Mouse (Mus musculus): ENCODE results near the gene F5. TPM values are rescaled to one million over a fixed set of nuclear protein-coding genes. Genes with fewer than 3 reads are reported as not detected.
"Not testable (repeated sequence)": the region's sequence is repeated elsewhere in the genome, so short reads cannot be mapped to it uniquely, and the experiment has no call there.

Gene F5
- polyA plus RNA-seq, 1 experiment from 2014 or later = 6.2 TPM

DNA sequence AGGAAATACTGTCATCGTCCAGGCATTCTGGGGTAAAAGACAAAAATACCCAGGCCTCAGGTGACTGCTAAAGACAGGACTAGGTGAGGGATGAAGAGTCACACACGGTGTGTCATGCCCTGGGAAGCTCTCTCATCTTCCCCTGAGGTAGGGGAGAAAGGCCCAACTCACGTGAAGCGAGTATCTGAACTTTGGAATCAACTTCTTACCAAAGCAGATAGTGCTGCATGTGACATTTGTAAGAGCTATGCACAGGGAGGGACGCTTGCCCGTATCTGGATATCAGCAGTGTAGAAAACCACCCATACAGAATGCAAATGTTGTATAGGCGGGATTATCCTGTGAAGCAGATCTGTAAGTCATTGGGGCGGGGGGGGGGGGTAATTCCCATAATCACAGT lies 61.0 kb downstream of the F5 start:
- Histone ChIP-seq H3K27ac (no peak overlapping the region), H3K4me1 (0 out of 2 replicates have a peak, but pooled peaks cover 6% of the 10 kb centered on the region), H3K36me3 (no peaks in the 10 kb centered on the region), H3K27me3 (replicated peaks) (no peaks in the 10 kb centered on the region), H3K4me2 (no peak overlapping the region), H3K9ac (no peak overlapping the region), H3K4me3 (no peak overlapping the region), H3K9me3 (replicated peaks) (no peaks in the 10 kb centered on the region)
- no peak for ATAC-seq
- WGBS (ENCODE audit: insufficient replicate concordance) = 60% methylated on average over 8 of the region's 8 CpGs

DNA sequence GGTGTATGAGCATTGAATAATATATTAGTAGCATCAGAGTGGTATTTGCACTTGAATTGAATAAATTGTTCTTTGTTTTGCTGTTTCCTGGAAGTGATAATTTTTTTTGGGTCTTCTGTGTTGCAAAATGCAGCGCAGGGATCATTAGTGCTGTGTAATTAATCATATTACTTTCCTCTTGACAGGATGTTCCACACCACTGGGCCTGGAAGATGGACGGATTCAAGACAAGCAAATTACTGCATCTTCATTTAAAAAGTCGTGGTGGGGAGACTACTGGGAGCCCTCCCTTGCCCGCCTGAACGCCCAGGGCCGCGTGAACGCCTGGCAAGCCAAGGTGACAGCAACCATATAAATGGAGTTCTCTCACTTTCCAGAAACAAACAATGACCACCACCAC lies 62.6 kb downstream of the F5 start:
- H3K4me3 ChIP-seq = no peak overlapping the region
- 62% methylated on average over 8 of the region's 8 CpGs for WGBS (ENCODE audit: insufficient replicate concordance)
- H3K27ac ChIP-seq = no peak overlapping the region
- no peaks in the 10 kb centered on the region for H3K27me3 ChIP-seq (replicated peaks)
- peaks cover 10% of the 10 kb centered on the region; the same call in 1 of the 2 replicates for H3K4me1 ChIP-seq
- no peaks in the 10 kb centered on the region for H3K36me3 ChIP-seq
- H3K4me2 ChIP-seq = no peak overlapping the region
- no peak for ATAC-seq
- H3K9me3 ChIP-seq (replicated peaks) = no peaks in the 10 kb centered on the region
- no peak overlapping the region for H3K9ac ChIP-seq

DNA sequence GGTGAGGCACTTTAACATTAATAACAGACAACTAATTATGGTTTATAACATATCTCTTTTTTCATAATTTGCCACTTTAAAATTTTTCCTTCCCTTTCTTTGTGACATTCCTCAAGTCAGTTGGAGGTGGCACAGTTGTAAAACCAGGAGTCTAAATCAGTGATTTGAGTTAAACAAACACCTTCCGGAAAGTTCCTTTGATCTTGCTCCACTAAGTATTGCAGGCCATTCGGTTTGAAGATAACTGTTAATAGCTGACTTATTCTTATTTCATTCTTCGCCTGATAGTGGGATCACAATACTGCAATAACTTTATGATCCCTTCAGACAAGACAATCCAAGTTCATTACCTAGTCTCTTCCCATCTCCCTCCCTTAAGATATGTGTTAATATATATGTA lies 63.5 kb downstream of the F5 start:
- Histone ChIP-seq H3K27ac (no peak overlapping the region), H3K4me3 (no peak overlapping the region), H3K36me3 (no peaks in the 10 kb centered on the region), H3K4me2 (no peak overlapping the region), H3K9ac (no peak overlapping the region), H3K9me3 (replicated peaks) (no peaks in the 10 kb centered on the region), H3K27me3 (replicated peaks) (no peaks in the 10 kb centered on the region), H3K4me1 (peaks cover 10% of the 10 kb centered on the region; the same call in 1 of the 2 replicates)
- 64% methylated on average over 3 of the region's 3 CpGs for WGBS (ENCODE audit: insufficient replicate concordance)
- no peak for ATAC-seq

DNA sequence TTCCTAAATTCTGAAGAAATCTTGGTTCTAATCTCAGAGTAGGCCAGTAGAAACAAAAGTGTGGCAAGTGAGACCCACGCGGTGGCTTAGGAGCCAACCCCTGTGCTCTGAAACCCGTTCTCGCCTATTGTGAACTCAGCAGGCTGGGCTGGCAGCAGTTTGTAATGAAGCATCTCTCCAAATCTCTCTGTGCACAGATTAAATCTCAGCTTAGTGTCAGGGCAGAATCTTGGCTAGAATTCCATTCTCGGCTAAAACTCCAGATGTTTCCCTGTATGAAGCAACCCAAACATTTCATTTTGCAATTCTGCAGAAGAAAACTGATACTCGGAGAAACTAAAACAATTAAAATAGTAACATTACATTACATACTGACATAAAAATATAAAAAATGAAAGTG lies 63.9 kb downstream of the F5 start:
- Histone ChIP-seq H3K4me2 (no peak overlapping the region), H3K4me1 (peaks cover 10% of the 10 kb centered on the region; the same call in 1 of the 2 replicates), H3K27me3 (replicated peaks) (no peaks in the 10 kb centered on the region), H3K36me3 (no peaks in the 10 kb centered on the region), H3K27ac (no peak overlapping the region), H3K9ac (no peak overlapping the region), H3K9me3 (replicated peaks) (no peaks in the 10 kb centered on the region), H3K4me3 (no peak overlapping the region)
- no peak for ATAC-seq
- 67% methylated on average over 6 of the region's 6 CpGs for WGBS (ENCODE audit: insufficient replicate concordance)

DNA sequence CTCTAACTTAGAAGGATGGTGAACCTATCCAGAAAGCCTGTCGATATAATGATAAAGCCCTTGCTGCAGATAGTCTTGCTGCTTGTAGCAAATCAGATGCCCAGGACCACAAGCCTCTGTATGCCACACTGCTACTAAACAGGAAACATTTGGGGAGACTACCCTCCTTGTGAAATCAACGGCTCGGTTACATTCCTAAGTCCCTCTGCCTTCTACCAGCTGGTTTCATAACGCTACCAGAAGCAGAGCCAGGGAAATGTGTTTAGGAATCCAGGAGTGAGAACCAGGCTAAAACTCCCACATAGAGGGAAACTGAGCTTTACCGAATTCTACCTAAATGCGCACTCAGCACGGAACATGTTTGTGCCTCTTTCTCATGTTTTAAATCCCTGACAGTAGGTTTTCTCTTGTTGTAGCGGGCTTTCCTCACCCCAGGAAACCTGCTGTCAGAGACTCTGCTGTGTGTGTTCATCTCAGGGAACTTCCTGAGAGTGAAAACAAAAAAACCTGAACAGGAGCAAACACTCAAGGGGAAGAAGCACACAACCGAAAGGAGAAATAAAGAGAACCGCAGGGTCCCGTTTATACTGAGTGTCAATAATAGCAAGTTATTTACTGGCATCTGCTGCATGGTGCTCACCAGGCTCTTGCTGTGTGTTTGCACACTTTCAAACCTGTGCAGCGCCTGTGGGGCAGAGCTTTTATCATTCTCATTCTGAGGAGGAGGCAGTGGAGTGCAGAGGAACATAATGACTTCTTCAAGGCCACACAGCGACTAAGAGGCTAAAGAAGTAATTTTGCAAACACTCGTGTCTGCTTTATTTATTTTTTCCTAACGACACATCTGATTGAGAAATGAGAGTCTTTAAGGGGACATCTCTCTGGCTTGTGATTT lies 66.4 kb downstream of the F5 start:
- no peak overlapping the region for H3K9ac ChIP-seq
- H3K4me2 ChIP-seq = peak overlapping the region; percentile 12; the same call in 1 of the 2 replicates
- no peak for ATAC-seq
- no peaks in the 10 kb centered on the region for H3K27me3 ChIP-seq (replicated peaks)
- H3K4me3 ChIP-seq = no peak overlapping the region
- WGBS (ENCODE audit: insufficient replicate concordance) = 38% methylated on average over 15 of the region's 15 CpGs
- H3K36me3 ChIP-seq = no peaks in the 10 kb centered on the region
- H3K4me1 ChIP-seq = peaks cover 10% of the 10 kb centered on the region; the same call in 1 of the 2 replicates
- no peak overlapping the region for H3K27ac ChIP-seq
- H3K9me3 ChIP-seq (replicated peaks) = no peaks in the 10 kb centered on the region

DNA sequence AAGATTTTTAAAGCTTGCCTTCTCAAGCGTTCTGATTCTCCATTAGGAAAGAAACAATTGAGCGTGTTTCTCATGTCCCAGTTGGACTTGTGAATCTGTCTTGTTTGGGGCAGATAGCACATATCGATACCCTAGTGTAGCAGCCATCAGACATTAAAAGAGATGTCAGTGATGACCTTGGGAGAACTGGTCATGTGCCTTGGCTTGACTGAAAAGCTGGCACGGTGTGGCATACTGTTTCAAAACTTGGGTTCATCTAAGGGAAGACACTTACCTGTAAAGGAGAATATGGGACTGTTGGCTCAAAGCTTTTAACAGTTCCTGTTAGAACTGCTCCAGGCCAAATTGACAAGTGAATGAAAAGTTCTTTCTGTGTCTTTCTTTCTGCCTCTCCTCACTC lies 68.6 kb downstream of the F5 start:
- 74% methylated on average over 4 of the region's 4 CpGs for WGBS (ENCODE audit: insufficient replicate concordance)

DNA sequence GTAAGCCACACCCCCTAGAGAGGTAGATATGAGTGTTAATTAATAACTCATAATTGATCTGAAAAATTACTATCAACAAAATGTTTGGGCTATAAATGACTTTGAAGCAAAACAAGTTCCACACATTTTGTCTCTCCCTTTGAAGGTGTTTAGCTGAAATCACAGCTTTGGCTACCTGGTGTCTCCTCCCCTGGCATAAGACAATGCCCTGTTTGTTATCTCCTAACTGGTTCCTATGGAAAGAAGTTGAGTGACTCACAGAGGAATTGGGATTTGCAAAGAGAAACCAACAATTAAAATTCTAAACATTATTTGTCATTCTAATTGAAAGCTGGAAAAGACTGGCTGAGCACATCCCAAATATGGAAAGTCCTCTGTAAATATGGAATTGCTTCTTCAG lies 71.5 kb downstream of the F5 start:
- H3K27ac ChIP-seq = no peak overlapping the region
- no peaks in the 10 kb centered on the region for H3K36me3 ChIP-seq
- no peak for ATAC-seq
- H3K4me3 ChIP-seq = no peak overlapping the region
- H3K9me3 ChIP-seq (replicated peaks) = no peaks in the 10 kb centered on the region
- no peak overlapping the region for H3K4me2 ChIP-seq
- H3K27me3 ChIP-seq (replicated peaks) = no peaks in the 10 kb centered on the region
- H3K9ac ChIP-seq = no peak overlapping the region
- H3K4me1 ChIP-seq = no peaks in the 10 kb centered on the region

More for the DNA sequence above, 68.6 kb downstream of the F5 start:
- H3K27ac ChIP-seq = no peak overlapping the region
- no peaks in the 10 kb centered on the region for H3K27me3 ChIP-seq (replicated peaks)
- ATAC-seq = no peak
- peaks cover 10% of the 10 kb centered on the region; the same call in 1 of the 2 replicates for H3K4me1 ChIP-seq
- H3K9ac ChIP-seq = no peak overlapping the region
- H3K9me3 ChIP-seq (replicated peaks) = no peaks in the 10 kb centered on the region
- H3K4me2 ChIP-seq = no peak overlapping the region
- no peak overlapping the region for H3K4me3 ChIP-seq
- H3K36me3 ChIP-seq = no peaks in the 10 kb centered on the region

DNA sequence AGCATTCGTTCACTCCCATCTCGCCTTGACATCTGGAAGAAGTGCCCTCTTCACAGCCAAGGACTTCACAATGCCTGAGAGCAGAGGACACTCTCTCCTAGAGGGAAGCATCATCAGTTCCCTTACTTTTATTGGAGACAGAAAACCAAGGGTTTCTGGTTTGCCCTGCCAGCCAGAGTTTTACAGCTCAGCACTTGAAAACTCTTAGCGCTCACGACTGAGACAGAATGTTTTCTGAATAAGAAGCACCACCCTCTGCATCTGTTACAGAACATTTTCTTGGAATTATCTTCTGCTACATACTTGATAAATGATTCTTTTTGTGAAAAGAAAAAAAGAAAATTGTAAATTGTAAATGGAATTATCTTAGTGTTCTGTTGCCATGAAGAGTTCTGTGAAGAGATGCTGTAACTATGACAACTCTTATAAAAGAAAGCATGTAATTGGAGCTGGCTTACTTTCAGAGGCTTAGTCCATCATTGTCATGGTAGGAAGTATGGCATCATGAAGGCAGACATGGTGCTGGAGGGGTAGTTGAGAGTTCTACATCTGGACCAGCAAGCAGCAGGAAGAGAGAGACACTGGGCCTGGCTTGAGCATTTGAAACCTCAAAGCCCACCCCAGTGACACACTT lies 80.4 kb downstream of the F5 start:
- H3K9ac ChIP-seq; H3K4me1 ChIP-seq; H3K4me2 ChIP-seq; H3K9me3 ChIP-seq (replicated peaks); H3K27ac ChIP-seq; H3K4me3 ChIP-seq; H3K27me3 ChIP-seq (replicated peaks); ATAC-seq; H3K36me3 ChIP-seq: not testable (repeated sequence)
- 82% methylated on average over 2 of the region's 4 CpGs for WGBS (ENCODE audit: insufficient replicate concordance)

DNA sequence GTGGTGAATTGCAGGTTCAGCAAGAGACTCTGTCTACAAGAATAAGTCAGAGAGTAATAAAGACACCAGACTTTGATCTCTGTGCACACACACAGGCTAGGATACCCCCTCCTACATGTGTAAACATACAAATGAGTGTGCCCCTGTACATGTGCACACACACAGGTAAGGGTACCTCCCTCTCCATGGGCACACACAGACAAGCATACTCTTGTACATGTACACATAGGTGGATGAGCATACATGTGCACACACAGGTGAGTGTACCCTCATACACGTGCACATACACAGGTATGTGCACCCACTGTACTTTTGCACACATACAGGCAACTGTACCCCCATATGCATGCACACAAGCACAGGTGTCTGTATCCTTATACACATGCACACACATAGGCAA lies 81.8 kb downstream of the F5 start:
- no peaks in the 10 kb centered on the region for H3K36me3 ChIP-seq
- peak; percentile 47 for ATAC-seq
- no peak overlapping the region for H3K4me2 ChIP-seq
- no peaks in the 10 kb centered on the region for H3K27me3 ChIP-seq (replicated peaks)
- no peak overlapping the region for H3K27ac ChIP-seq
- no peak overlapping the region for H3K4me3 ChIP-seq
- H3K4me1 ChIP-seq = peaks cover 3% of the 10 kb centered on the region; the same call in 1 of the 2 replicates
- no peak overlapping the region for H3K9ac ChIP-seq
- WGBS (ENCODE audit: insufficient replicate concordance) = 41% methylated on average over 1 of the region's 1 CpGs
- H3K9me3 ChIP-seq (replicated peaks) = no peaks in the 10 kb centered on the region

DNA sequence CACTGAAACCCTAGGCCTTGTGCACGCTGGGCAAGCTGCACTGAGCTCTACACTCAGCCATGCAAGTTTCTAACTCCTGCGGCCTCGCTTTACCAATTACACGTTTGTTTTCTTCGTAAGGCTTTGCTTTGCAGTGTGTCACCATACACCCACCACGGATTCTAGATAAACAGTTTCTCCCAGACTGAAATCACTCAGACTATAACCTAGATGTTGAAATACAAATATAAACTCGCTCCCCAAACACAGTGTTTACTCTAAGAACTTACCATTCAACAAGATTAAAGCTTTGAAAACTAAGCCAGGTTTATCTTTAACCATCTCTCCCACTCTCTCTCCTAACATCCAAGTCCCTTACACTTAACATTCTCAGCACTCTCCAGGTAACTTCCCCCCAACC lies 83.4 kb downstream of the F5 start:
- H3K4me1 ChIP-seq = peaks cover 3% of the 10 kb centered on the region; the same call in 1 of the 2 replicates
- H3K27me3 ChIP-seq (replicated peaks) = no peaks in the 10 kb centered on the region
- H3K9me3 ChIP-seq (replicated peaks) = no peaks in the 10 kb centered on the region
- no peak overlapping the region for H3K27ac ChIP-seq
- no peaks in the 10 kb centered on the region for H3K36me3 ChIP-seq
- 63% methylated on average over 7 of the region's 7 CpGs for WGBS (ENCODE audit: insufficient replicate concordance)
- no peak overlapping the region for H3K4me2 ChIP-seq
- no peak overlapping the region for H3K4me3 ChIP-seq
- peak; percentile 52; the same call in 1 of the 2 replicates for ATAC-seq
- no peak overlapping the region for H3K9ac ChIP-seq

DNA sequence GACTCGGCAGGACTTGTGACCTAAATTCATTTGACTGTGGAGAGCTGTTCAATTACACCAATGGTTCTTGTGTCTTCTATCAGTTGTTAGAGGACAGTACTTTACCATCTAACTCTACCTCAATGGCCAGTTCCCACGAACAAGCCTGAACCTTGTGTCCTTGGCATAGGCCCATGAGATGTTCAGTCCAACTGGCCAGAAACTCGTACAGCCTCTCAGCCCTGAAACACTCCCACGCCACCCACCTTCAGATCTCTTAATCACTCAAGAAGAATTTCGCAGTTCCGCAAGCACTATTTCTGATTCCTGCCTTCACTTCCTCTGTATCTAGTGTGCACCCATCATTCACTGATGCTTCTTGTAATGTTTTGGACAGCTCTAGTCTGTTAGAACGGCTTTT lies 84.4 kb downstream of the F5 start:
- 60% methylated on average over 7 of the region's 7 CpGs for WGBS (ENCODE audit: insufficient replicate concordance)
- H3K4me1 ChIP-seq = peaks cover 3% of the 10 kb centered on the region; the same call in 1 of the 2 replicates
- H3K9me3 ChIP-seq (replicated peaks) = no peaks in the 10 kb centered on the region
- no peaks in the 10 kb centered on the region for H3K27me3 ChIP-seq (replicated peaks)
- no peaks in the 10 kb centered on the region for H3K36me3 ChIP-seq
- ATAC-seq = no peak
- H3K9ac ChIP-seq = no peak overlapping the region
- no peak overlapping the region for H3K4me2 ChIP-seq
- no peak overlapping the region for H3K4me3 ChIP-seq
- no peak overlapping the region for H3K27ac ChIP-seq

DNA sequence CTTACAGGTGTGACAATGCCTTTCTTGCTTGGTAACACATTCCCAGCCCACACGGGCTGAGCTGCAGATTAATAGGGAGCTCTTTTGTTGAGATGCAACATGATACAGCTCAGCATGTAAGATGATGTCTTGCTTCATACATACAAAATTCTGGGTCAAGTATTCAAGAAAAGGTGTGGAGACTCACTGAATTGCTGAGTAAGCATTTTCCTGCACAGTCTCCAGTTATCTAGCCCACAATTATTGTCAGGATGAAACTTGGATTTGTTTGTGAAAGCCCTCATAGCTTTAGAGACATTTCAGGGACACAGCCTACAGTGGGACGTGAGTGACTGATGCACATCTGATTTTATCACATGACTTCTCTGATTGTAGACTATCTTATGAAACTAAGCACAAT lies 89.9 kb downstream of the F5 start:
- ATAC-seq = no peak
- H3K27me3 ChIP-seq (replicated peaks) = no peaks in the 10 kb centered on the region

More for the DNA sequence above, 89.9 kb downstream of the F5 start:
- Histone ChIP-seq H3K9me3 (replicated peaks) (no peaks in the 10 kb centered on the region), H3K9ac (no peak overlapping the region), H3K36me3 (no peaks in the 10 kb centered on the region), H3K4me3 (no peak overlapping the region), H3K4me1 (no peaks in the 10 kb centered on the region), H3K27ac (no peak overlapping the region), H3K4me2 (no peak overlapping the region)
- 51% methylated on average over 2 of the region's 2 CpGs for WGBS (ENCODE audit: insufficient replicate concordance)

Measured in liver, embryonic 12.5 days (tissue).